Mouse (Mus musculus): Measurements from ENCODE around the gene Cryzl2. TPM values are rescaled to one million over a fixed set of nuclear protein-coding genes. Genes with fewer than 3 reads are reported as not detected.

Cryzl2 gene
- polyA plus RNA-seq, 1 experiment from 2014 or later, result 9.4 TPM

- WGBS, result 64% methylated on average over 1 of the region's 1 CpGs
- Histone ChIP-seq H3K27ac (no peak overlapping the region), H3K4me1 (peaks cover 7% of the 10 kb centered on the region; the same call in 1 of the 2 replicates), H3K4me2 (replicated peaks) (no peak overlapping the region), H3K27me3 (no peaks in the 10 kb centered on the region), H3K9ac (no peak overlapping the region), H3K36me3 (no peaks in the 10 kb centered on the region), H3K9me3 (replicated peaks) (no peaks in the 10 kb centered on the region), H3K4me3 (no peak overlapping the region)
- no peak for ATAC-seq (ENCODE audit: low FRiP score)
Measured at GRCm38 (mm10) chr1:157426933-157427332, 31.4 kb upstream of the Cryzl2 start.

- WGBS, result 88% methylated on average over 4 of the region's 4 CpGs
- Histone ChIP-seq H3K4me2 (replicated peaks) (no peak overlapping the region), H3K36me3 (no peaks in the 10 kb centered on the region), H3K4me3 (no peak overlapping the region), H3K27ac (no peak overlapping the region), H3K9me3 (replicated peaks) (no peaks in the 10 kb centered on the region), H3K4me1 (peaks cover 7% of the 10 kb centered on the region; the same call in 1 of the 2 replicates), H3K9ac (no peak overlapping the region), H3K27me3 (no peaks in the 10 kb centered on the region)
- ATAC-seq (ENCODE audit: low FRiP score), result no peak
Measured at GRCm38 (mm10) chr1:157427604-157428003, 30.8 kb upstream of the Cryzl2 start.

DNA sequence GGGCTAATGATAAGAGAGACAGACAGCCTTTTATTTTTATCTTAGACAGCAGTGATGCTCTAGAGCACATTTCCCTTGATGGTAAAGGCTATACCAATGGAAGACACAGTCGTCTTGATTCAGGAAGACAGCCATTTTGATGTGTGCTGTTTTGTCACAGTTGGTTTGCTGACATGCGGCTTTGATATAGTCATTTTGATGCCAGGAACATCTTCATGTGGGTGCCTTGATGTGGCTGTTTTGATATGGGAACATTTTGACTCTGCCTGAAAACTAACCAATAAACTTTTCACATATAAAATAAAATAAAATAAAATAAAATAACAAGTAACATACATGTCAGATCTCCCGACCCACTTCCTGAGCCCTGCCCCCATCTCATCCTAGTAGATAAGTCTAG is 30.0 kb upstream of the Cryzl2 start:
- ATAC-seq (ENCODE audit: low FRiP score), result no peak
- WGBS, result 91% methylated on average over 3 of the region's 3 CpGs

DNA sequence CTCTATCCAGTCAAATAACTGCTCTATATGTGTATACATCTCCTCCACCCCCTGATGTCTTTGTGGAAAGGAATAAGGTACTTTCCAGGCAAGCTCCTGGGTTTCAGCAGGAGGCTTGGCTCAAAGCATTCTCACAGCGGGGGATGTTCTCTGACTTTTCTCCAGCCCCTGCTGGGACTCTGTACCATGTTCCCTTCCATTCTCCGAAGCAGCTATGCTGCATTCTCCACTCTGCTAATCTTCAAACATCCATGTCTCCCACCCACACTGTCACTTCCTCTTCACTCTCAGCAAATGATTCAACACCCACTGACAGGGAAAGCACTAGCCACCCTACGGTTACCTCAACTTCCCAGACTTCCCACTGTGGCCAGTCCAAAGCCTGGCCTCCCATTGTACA is 25.1 kb upstream of the Cryzl2 start:
- Histone ChIP-seq H3K4me2 (replicated peaks) (no peak overlapping the region), H3K9me3 (replicated peaks) (no peaks in the 10 kb centered on the region), H3K36me3 (no peaks in the 10 kb centered on the region), H3K4me3 (no peak overlapping the region), H3K4me1 (no peaks in the 10 kb centered on the region), H3K27me3 (no peaks in the 10 kb centered on the region), H3K27ac (no peak overlapping the region), H3K9ac (no peak overlapping the region)
- WGBS, result 35% methylated on average over 3 of the region's 3 CpGs
- ATAC-seq (ENCODE audit: low FRiP score), result no peak

More for the DNA sequence above, 30.0 kb upstream of the Cryzl2 start:
- Histone ChIP-seq H3K4me2 (replicated peaks) (no peak overlapping the region), H3K4me1 (peaks cover 7% of the 10 kb centered on the region; the same call in 1 of the 2 replicates), H3K36me3 (no peaks in the 10 kb centered on the region), H3K27me3 (no peaks in the 10 kb centered on the region), H3K4me3 (no peak overlapping the region), H3K9me3 (replicated peaks) (no peaks in the 10 kb centered on the region), H3K27ac (no peak overlapping the region), H3K9ac (no peak overlapping the region)

DNA sequence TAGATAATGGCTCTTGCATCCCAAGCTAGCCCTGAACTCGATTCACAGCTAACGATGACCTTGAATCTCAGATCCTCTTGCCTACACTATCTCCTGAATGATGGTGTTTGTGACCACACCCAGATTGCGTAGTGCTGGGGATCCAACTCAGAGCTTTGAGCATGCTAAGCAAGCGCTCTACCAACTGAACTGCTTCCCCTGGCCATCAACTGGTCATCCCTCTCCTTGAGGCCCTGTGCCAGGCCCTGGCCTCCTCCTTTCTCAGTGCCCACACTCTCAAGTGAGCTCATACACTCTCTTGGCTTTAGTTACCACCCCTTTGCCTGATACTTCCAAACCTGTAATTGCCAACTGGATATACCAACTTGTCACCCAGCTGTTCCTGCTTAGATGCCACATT is 24.0 kb upstream of the Cryzl2 start:
- Histone ChIP-seq H3K9me3 (replicated peaks) (no peaks in the 10 kb centered on the region), H3K4me1 (peaks cover 5% of the 10 kb centered on the region), H3K9ac (no peak overlapping the region), H3K4me3 (no peak overlapping the region), H3K4me2 (replicated peaks) (no peak overlapping the region), H3K27me3 (no peaks in the 10 kb centered on the region), H3K36me3 (no peaks in the 10 kb centered on the region), H3K27ac (no peak overlapping the region)
- WGBS, result 93% methylated on average over 4 of the region's 4 CpGs
- ATAC-seq (ENCODE audit: low FRiP score), result no peak

DNA sequence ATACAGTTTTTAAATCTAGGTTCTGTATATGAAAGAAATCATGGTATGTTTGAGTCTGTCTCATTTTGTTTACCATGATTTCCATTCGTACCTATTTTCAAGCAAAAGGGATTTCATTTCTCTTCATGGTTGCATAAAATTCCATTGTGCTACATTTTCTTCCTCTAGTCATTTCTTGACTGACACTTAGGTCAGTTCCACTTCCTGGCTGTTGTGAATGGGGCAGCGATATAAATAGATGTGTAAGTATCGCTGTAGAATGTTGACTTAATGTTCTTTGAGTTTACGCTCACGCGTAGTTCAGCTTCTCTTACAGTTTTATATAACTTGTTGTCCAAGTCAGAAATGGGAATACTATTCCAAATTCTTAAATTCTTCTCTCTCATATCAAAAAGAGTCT is 22.5 kb upstream of the Cryzl2 start:
- WGBS, result 91% methylated on average over 6 of the region's 6 CpGs
- H3K4me2 ChIP-seq (replicated peaks), result no peak overlapping the region
- H3K36me3 ChIP-seq, result no peaks in the 10 kb centered on the region
- no peaks in the 10 kb centered on the region for H3K27me3 ChIP-seq
- peaks cover 16% of the 10 kb centered on the region for H3K4me1 ChIP-seq
- H3K4me3 ChIP-seq, result no peak overlapping the region
- no peak overlapping the region for H3K27ac ChIP-seq
- ATAC-seq (ENCODE audit: low FRiP score), result no peak
- H3K9me3 ChIP-seq (replicated peaks), result no peaks in the 10 kb centered on the region
- no peak overlapping the region for H3K9ac ChIP-seq

DNA sequence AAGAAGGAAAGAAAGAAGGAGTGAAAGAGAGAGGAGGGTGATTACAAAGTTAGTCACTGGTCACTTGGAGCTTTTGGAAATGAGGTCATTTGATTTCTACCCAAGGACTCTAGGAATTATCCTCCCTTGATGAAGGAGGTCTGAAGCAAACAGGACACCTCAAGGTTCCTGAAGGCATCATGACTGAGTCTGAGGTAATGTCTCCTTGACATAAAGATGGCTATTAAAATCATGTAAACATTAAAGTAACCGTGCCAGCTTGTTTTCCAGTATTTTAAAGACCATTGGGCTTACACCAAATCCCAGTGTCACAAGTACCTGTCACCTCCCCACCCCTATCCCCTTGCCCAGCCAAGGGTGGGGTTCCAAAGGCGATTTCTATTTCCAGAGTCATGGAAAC is 20.1 kb upstream of the Cryzl2 start:
- Histone ChIP-seq H3K9me3 (replicated peaks) (no peaks in the 10 kb centered on the region), H3K36me3 (no peaks in the 10 kb centered on the region), H3K27ac (no peak overlapping the region), H3K9ac (no peak overlapping the region), H3K4me1 (peaks cover 22% of the 10 kb centered on the region), H3K4me2 (replicated peaks) (no peak overlapping the region), H3K4me3 (no peak overlapping the region), H3K27me3 (no peaks in the 10 kb centered on the region)
- 90% methylated on average over 2 of the region's 2 CpGs for WGBS
- ATAC-seq (ENCODE audit: low FRiP score), result no peak

DNA sequence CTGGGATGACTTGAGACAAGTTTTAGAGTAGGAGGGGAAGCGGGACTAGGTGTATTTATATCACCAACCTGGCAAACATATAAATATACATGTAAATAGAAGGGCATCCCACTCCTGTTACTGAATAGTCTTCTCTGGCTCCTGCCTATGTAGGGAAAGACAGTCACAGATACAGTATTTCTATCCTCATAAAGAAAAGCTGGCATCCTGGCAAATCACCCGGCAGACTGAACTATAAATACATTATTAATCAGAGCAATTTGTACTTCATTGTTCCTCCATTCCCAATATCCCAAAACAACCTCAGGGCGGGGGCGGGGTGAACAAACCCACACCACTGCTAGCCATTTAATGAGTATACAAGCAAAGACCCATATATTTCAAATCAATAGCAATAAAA is 19.3 kb upstream of the Cryzl2 start:
- no peak overlapping the region for H3K4me3 ChIP-seq
- H3K27ac ChIP-seq, result peak overlapping the region; percentile 40; the same call in 1 of the 2 replicates
- H3K9ac ChIP-seq, result no peak overlapping the region
- H3K4me1 ChIP-seq, result peaks cover 29% of the 10 kb centered on the region
- WGBS, result 78% methylated on average over 4 of the region's 4 CpGs
- H3K9me3 ChIP-seq (replicated peaks), result no peaks in the 10 kb centered on the region
- no peaks in the 10 kb centered on the region for H3K27me3 ChIP-seq
- no peak overlapping the region for H3K4me2 ChIP-seq (replicated peaks)
- H3K36me3 ChIP-seq, result no peaks in the 10 kb centered on the region
- no peak for ATAC-seq (ENCODE audit: low FRiP score)

DNA sequence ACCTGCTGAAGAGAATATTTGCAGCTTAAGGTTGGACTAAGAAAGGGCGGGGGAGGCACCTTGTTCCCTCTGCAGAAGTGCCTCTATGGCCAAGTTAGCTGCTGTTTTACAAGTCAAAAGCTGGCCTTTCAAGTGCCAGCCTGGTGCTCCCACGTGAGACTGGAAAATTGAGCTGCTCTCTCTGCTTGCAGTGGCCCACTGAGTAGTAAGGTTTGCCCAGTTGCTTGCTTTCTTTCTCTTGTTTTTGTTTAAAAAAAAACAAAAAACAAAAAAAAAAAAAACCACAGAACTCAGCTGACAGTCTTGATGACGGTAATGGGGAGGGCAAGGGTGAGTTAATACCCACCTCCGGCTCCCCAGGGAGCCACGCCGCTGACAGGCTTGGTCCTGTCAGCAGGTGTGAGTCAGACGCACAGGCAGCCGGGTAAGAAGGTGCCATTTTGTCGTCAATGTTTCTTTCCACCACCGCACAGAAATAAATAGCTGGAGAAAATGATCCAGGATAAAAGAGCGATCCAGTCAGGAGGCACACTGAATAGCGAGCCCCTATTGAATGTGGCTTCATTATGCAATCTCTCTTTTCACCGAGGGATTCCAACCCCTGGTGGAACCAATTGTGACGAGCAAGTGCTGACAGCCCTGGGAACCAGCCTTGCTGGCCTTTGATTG is 18.3 kb upstream of the Cryzl2 start:
- WGBS, result 2% methylated on average over 14 of the region's 14 CpGs
- H3K4me2 ChIP-seq (replicated peaks), result peak overlapping the region; percentile 37
- no peaks in the 10 kb centered on the region for H3K27me3 ChIP-seq
- ATAC-seq (ENCODE audit: low FRiP score), result peak; percentile 93
- H3K9me3 ChIP-seq (replicated peaks), result no peaks in the 10 kb centered on the region
- peaks cover 35% of the 10 kb centered on the region for H3K4me1 ChIP-seq
- no peak overlapping the region for H3K4me3 ChIP-seq
- no peak overlapping the region for H3K9ac ChIP-seq
- no peaks in the 10 kb centered on the region for H3K36me3 ChIP-seq
- peak overlapping the region; percentile 74 for H3K27ac ChIP-seq

DNA sequence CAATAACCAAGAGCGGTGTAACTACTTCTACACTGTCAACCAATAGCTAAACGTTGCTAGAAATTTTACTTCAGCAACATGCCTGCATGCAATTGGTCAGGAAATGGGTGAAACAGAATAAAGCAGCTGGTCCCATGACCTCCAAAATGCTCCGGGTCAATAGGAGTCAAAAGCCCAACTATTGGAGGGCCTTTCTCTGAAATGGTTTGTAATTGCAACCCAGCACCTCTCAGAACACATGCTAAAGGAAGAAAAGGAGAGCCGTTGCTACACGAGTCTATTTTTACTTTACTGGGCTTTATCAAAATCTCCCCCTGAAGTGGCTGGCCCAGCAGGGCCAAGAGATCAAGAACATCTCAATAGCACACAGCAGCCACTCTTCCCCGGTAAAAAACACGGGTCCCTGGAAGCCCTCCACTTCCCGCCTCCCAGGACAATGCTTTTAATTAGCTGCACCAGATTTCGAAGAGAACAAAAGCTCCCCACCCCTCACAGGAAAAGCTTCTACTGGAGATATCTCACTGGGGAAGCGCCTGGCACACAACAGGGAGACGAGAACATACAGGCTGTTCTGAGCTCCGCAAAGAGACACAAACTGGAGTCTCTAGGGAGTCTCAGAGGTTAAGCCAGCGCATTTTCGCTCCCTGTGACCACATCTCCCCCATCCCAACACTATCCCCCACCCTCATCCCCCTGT is 15.2 kb upstream of the Cryzl2 start:
- peaks cover 3% of the 10 kb centered on the region; the same call in 1 of the 2 replicates for H3K27me3 ChIP-seq
- H3K4me3 ChIP-seq, result no peak overlapping the region
- ATAC-seq (ENCODE audit: low FRiP score), result no peak
- 0 out of 2 replicates have a peak overlapping the region, but pooled peaks have one; percentile 8 for H3K9ac ChIP-seq
- H3K36me3 ChIP-seq, result no peaks in the 10 kb centered on the region
- no peaks in the 10 kb centered on the region for H3K9me3 ChIP-seq (replicated peaks)
- WGBS, result 8% methylated on average over 14 of the region's 14 CpGs
- peak overlapping the region; percentile 36 for H3K4me2 ChIP-seq (replicated peaks)
- peaks cover 50% of the 10 kb centered on the region for H3K4me1 ChIP-seq
- peak overlapping the region; percentile 66 for H3K27ac ChIP-seq

DNA sequence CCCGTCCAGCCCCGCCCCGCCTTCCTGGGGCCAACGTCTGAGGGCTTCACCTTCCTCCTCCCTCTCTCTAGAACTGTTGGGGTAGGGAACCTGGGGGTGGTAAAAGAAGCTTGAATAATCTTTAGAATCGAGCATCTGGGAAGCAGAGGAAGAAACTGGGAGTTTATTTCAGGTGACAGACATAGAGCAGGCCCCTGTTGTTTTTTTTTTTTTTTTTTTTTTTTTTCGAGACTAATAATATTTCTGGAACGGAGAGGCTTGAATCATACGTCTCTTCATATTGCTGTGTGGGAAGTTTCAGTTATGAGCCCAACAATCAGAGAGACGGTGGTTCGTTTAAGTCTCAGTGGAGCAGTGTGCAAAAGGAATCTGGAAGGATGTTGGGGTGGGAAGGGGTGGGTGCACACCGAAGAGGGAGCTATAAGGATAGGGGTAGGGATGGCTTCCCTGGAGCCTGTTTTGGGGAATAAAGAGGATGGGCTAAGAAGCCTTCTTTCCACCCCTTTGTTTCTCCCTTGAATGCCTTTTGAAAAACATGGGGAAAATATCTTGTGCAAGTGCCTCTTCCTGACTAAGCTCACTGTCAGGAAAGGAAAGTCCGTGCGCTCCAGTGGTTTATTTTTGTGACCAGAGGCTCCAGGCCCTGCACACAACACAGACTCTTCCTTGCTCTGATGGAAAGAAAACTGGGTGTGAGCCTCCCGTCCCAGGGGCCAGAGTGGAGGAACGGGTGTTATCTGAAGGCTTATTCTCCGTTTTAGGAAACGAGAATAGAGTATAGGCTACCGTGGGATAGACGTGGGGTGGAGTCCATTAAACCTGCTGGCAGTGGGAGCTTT is 14.4 kb upstream of the Cryzl2 start:
- Histone ChIP-seq H3K9ac (no peak overlapping the region), H3K4me2 (replicated peaks) (peak overlapping the region; percentile 36), H3K27ac (peak overlapping the region; percentile 66), H3K4me3 (no peak overlapping the region), H3K9me3 (replicated peaks) (no peaks in the 10 kb centered on the region), H3K4me1 (peaks cover 54% of the 10 kb centered on the region), H3K36me3 (no peaks in the 10 kb centered on the region), H3K27me3 (peaks cover 3% of the 10 kb centered on the region; the same call in 1 of the 2 replicates)
- ATAC-seq (ENCODE audit: low FRiP score), result no peak
- 24% methylated on average over 19 of the region's 19 CpGs for WGBS

- Histone ChIP-seq H3K4me1 (peaks cover 51% of the 10 kb centered on the region), H3K27me3 (peaks cover 9% of the 10 kb centered on the region; the same call in 1 of the 2 replicates), H3K27ac (no peak overlapping the region), H3K9ac (no peak overlapping the region), H3K4me3 (no peak overlapping the region), H3K36me3 (no peaks in the 10 kb centered on the region), H3K4me2 (replicated peaks) (no peak overlapping the region), H3K9me3 (replicated peaks) (no peaks in the 10 kb centered on the region)
- 73% methylated on average over 13 of the region's 13 CpGs for WGBS
- no peak for ATAC-seq (ENCODE audit: low FRiP score)
Measured at GRCm38 (mm10) chr1:157444632-157445300, 13.6 kb upstream of the Cryzl2 start.
